Mouse (Mus musculus) midbrain, embryonic 12.5 days (tissue): ENCODE data around the gene Yap1. TPM values are rescaled to one million over a fixed set of nuclear protein-coding genes. Genes with fewer than 3 reads are reported as not detected.
A peak's percentile ranks its signal among the peaks of the same experiment; 100 is the strongest.

Experiments
- ATAC-seq: fragments of 200-750 bp; cut with Nextera tagmentation; 2 replicates; pipeline ENCODE4 v1.8.0; 2017; ENCODE audit warnings: low read depth, moderate TSS enrichment, moderate library complexity; ENCODE audit not compliant: low FRiP score
- H3K27ac ChIP-seq: fragments of 300-500 bp; sonication (generic); replicated peaks from 2 replicates; pipeline ENCODE4 v1.5.1; 2016; ENCODE audit warnings: mild to moderate bottlenecking
- H3K27me3 ChIP-seq: fragments of 300-500 bp; sonication (generic); 2 replicates; pipeline ENCODE4 v1.6.1; 2016; ENCODE audit warnings: mild to moderate bottlenecking
- H3K36me3 ChIP-seq: fragments of 300-500 bp; sonication (generic); 2 replicates; pipeline ENCODE4 v1.6.1; 2016
- H3K4me1 ChIP-seq: fragments of 300-500 bp; sonication (generic); 2 replicates; pipeline ENCODE4 v1.6.1; 2016
- H3K4me2 ChIP-seq: fragments of 300-500 bp; sonication (generic); replicated peaks from 2 replicates; pipeline ENCODE4 v1.6.1; 2016; ENCODE audit warnings: mild to moderate bottlenecking, moderate library complexity
- H3K4me3 ChIP-seq: fragments of 300-500 bp; sonication (generic); 2 replicates; pipeline ENCODE4 v1.5.1; 2016; ENCODE audit warnings: mild to moderate bottlenecking
- H3K9ac ChIP-seq: fragments of 300-500 bp; sonication (generic); replicated peaks from 2 replicates; pipeline ENCODE4 v1.6.1; 2016; ENCODE audit warnings: mild to moderate bottlenecking, moderate library complexity
- H3K9me3 ChIP-seq: fragments of 300-500 bp; sonication (generic); 2 replicates; pipeline ENCODE4 v1.6.1; 2016; ENCODE audit warnings: mild to moderate bottlenecking
- WGBS: fragments of 180-500 bp; shearing (Covaris S2); methylation state at CpG from one replicate; pipeline ENCODE4 v1.1.7; 2016; 5-methylcytosine and 5-hydroxymethylcytosine counted together
- polyA plus RNA-seq: library from polyadenylated mRNA; unstranded; fragments of >200 nt; fragmentation: Nextera tagmentation; extraction: Ambion mirVana; gene quantifications from 2 replicates; pipeline ENCODE4 v1.2.1, GENCODE M21; 2016

Yap1 gene
- polyA plus RNA-seq, 1 experiment from 2014 or later, result 32.0 TPM

DNA sequence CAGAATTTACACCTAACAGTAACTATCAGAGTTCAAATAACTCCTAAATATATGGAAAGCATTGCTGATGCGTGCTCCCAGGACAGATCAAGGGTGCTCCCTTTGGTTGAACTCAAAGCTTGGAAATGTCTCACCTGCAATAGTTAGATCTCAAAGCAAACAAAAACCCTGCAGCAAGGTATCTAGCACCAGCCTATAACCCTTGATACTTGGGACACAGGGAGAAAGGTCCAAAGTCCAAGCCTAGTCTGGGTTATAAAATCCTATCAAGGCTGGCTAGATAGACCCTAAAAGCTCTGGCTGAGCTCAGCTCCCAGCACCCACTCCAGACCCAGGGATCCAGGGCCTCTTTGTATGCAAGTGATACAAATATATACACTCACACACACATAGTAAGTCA is 36.4 kb downstream of the Yap1 start:
- peaks cover 5% of the 10 kb centered on the region; the same call in 1 of the 2 replicates for H3K4me1 ChIP-seq
- H3K4me3 ChIP-seq, result no peak overlapping the region
- H3K27me3 ChIP-seq, result no peaks in the 10 kb centered on the region
- 94% methylated on average over 1 of the region's 1 CpGs for WGBS
- no peak overlapping the region for H3K4me2 ChIP-seq
- peaks cover 4% of the 10 kb centered on the region; the same call in 1 of the 2 replicates for H3K36me3 ChIP-seq
- H3K9ac ChIP-seq, result no peak overlapping the region
- no peak for ATAC-seq
- no peak overlapping the region for H3K27ac ChIP-seq
- no peaks in the 10 kb centered on the region for H3K9me3 ChIP-seq

DNA sequence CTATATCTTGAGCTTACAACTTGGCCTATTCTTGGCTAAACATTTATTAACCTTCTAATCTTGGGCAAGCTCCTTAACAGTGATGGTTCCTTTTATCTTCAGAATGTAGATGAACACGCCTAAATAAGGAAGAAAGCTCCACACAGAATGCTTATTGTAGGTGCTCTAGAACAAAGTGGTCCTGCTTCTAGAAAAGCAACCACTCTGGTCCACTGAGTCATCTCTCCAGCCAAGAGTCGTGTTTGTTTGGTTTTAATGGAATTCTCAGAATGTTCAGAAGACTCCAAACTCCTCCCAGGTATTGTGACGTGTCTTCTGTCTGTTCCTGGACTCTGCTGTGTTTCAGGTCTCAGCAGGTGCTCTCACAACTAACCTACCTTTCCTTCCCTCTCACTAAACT is 38.8 kb downstream of the Yap1 start:
- H3K4me1 ChIP-seq, result peaks cover 25% of the 10 kb centered on the region
- 78% methylated on average over 3 of the region's 3 CpGs for WGBS
- H3K4me2 ChIP-seq, result no peak overlapping the region
- no peak overlapping the region for H3K27ac ChIP-seq
- no peak overlapping the region for H3K9ac ChIP-seq
- no peaks in the 10 kb centered on the region for H3K36me3 ChIP-seq
- H3K4me3 ChIP-seq, result no peak overlapping the region
- no peaks in the 10 kb centered on the region for H3K27me3 ChIP-seq
- ATAC-seq, result no peak
- H3K9me3 ChIP-seq, result no peaks in the 10 kb centered on the region

DNA sequence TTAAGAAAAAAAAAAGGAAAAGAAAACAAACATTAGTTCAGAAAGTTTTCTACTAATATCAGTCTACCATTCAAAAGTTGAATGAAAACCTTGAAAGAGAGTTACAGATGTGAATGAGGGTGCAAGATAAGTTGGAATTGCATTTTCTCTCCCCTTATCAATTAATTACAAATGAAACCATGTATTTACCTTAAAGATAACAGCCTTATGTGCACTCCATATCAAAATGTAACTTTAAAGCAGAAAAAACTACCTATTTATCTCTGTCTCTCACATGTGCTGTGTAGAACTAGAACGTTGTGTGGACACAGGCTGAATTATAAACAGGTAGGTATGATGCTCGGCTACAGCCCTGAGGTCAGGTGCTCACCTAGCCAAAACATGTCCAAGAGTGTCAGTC is 40.5 kb downstream of the Yap1 start:
- 86% methylated on average over 2 of the region's 2 CpGs for WGBS
- Histone ChIP-seq H3K4me3 (no peak overlapping the region), H3K27ac (no peak overlapping the region), H3K9ac (no peak overlapping the region), H3K9me3 (no peaks in the 10 kb centered on the region), H3K4me1 (peaks cover 30% of the 10 kb centered on the region), H3K4me2 (no peak overlapping the region), H3K27me3 (no peaks in the 10 kb centered on the region), H3K36me3 (no peaks in the 10 kb centered on the region)
- no peak for ATAC-seq

DNA sequence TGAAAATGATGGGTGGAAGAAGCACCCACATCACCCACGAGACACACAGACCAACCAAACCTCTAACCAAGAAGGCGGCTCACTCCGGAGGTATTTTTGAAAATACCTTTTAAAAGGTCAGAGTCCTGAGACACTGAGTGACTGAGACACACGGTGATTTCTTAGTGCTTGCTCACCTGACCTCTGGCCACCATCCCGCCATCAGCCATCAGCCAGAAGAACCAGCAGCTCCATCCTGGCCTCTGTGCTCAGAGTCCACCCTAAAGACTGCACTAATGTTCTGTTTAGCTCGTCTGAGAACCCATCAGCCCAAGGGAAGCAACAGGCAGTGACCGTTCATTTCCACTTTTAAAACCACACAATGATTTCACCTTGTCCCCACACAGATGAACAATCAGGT is 41.5 kb downstream of the Yap1 start:
- Histone ChIP-seq H3K9ac (no peak overlapping the region), H3K36me3 (no peaks in the 10 kb centered on the region)
- WGBS, result 81% methylated on average over 7 of the region's 7 CpGs

DNA sequence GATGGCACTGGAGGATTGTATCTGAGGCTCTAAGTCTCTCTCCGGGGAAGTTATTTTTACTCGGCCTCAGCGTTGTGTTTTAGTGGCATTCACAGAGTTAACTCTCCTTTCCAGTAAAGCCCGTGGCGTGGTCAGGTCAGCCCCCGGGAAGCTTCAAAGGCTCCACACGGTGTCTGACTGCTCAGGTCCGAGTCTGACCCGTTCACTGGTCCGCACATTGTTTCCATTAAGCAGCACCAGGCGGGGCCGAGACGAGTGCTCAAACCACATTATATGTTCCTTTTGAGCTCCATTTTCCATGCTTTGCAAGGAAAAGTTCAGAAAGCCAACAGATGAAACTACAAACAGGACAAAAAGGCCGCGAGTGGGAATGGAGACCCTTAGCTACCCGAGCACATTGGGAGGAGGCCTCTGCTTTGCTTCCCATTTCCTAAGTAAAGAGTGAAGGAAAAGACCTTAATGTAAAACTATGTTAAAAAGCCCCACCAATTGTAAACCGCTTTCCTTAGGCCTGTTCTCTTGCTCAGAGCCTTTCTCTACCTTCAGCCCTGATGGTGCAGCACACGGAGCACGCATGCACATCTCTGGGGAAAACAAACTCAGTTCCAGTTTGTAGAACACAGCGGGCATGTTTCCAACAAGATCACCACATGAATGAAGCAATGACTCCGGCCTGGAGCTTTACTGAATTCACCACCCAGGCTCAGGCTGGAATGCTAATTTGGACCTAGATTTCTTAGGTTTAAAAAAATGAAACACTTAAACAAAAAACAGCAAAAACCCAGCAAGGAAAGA is 42.8 kb downstream of the Yap1 start:
- Histone ChIP-seq H3K36me3 (no peaks in the 10 kb centered on the region), H3K27ac (peak overlapping the region; percentile 31; the same call in 1 of the 2 replicates), H3K4me2 (peak overlapping the region; percentile 10; the same call in 1 of the 2 replicates), H3K4me1 (peaks cover 32% of the 10 kb centered on the region), H3K9me3 (no peaks in the 10 kb centered on the region), H3K4me3 (no peak overlapping the region), H3K9ac (no peak overlapping the region), H3K27me3 (no peaks in the 10 kb centered on the region)
- ATAC-seq, result peak; percentile 47; the same call in 1 of the 2 replicates
- WGBS, result 28% methylated on average over 21 of the region's 21 CpGs

More for the DNA sequence above, 41.5 kb downstream of the Yap1 start:
- Histone ChIP-seq H3K27me3 (no peaks in the 10 kb centered on the region), H3K4me1 (peaks cover 30% of the 10 kb centered on the region), H3K4me2 (no peak overlapping the region), H3K4me3 (no peak overlapping the region), H3K27ac (no peak overlapping the region), H3K9me3 (no peaks in the 10 kb centered on the region)
- no peak for ATAC-seq

DNA sequence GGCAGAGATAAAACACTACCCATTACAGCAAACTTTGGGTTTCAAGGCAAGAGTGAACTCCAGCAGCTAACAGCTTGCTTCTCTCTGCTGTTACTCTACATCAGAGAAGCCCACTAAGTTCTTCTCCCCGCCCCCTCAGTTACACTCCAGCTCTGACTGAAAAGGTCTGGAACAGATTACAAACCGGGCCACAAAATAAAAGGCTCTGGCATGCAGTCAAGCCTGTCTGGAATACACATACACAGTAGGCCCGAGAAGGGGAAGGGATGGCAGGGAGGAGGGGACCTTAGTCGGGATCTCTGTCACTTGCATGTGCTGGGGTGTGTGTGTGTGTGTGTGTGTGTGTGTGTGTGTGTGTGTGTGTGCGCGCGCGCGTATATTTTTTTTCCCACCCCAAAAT is 44.0 kb downstream of the Yap1 start:
- H3K9ac ChIP-seq, result no peak overlapping the region
- H3K36me3 ChIP-seq, result no peaks in the 10 kb centered on the region
- no peak overlapping the region for H3K4me2 ChIP-seq
- H3K27ac ChIP-seq, result 0 out of 2 replicates have a peak overlapping the region, but pooled peaks have one; percentile 36
- peak; percentile 55 for ATAC-seq
- 55% methylated on average over 9 of the region's 9 CpGs for WGBS
- H3K9me3 ChIP-seq, result no peaks in the 10 kb centered on the region
- H3K27me3 ChIP-seq, result no peaks in the 10 kb centered on the region
- H3K4me1 ChIP-seq, result peaks cover 32% of the 10 kb centered on the region
- H3K4me3 ChIP-seq, result no peak overlapping the region

DNA sequence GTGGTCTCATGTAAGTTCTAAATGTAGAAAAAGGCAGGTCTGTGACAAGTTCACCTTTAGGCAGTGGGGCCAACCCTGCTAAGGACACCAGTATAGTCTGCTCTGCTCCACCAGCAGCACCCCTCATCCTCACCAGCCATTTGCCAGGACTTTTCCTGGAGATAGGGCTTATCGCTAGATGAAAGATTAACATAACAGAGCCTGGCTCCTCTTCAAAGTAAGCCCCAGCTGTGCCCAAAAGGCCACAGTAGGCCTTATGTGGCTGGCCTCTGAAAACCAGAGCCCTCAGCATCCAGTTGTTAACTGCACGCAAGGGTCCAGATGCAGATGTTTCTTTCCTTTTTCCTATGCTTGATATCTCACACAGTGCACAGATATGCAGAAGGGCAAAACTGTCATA is 45.1 kb downstream of the Yap1 start:
- peaks cover 6% of the 10 kb centered on the region for H3K36me3 ChIP-seq
- no peak overlapping the region for H3K9ac ChIP-seq
- ATAC-seq, result no peak

DNA sequence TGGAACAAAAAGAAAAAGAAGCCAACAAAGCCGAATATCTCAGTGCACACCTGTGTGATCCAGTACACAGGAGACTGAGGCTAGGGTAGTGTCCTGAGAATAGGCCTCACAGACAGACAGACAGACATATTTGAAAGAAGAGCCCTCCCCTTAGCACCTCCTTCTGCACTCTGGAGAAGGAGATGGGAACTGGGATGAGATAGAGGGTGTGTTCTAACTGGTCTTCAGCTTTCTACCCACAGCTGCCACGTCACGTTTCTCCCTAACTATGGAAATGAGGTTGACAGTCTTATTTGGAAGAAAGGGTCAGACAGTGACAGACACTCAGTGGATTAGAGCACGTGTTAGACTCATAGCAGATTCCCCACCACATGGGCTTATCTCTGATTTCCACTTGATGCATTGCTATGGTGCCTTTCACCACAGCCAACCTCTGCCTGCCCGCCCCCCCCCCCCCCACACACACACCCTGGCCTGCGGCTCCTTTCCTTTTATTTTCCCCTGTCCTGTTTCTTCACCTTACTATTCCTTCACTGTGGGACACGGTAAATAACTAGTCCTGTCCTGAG is 46.3 kb downstream of the Yap1 start:
- H3K9ac ChIP-seq, result no peak overlapping the region
- 48% methylated on average over 6 of the region's 7 CpGs for WGBS
- no peak overlapping the region for H3K4me3 ChIP-seq
- H3K27ac ChIP-seq, result no peak overlapping the region
- H3K9me3 ChIP-seq, result no peaks in the 10 kb centered on the region
- no peak overlapping the region for H3K4me2 ChIP-seq
- H3K36me3 ChIP-seq, result peaks cover 10% of the 10 kb centered on the region
- no peaks in the 10 kb centered on the region for H3K27me3 ChIP-seq
- ATAC-seq, result peak; percentile 13; the same call in 1 of the 2 replicates
- H3K4me1 ChIP-seq, result peaks cover 32% of the 10 kb centered on the region

More for the DNA sequence above, 45.1 kb downstream of the Yap1 start:
- Histone ChIP-seq H3K27me3 (no peaks in the 10 kb centered on the region), H3K27ac (no peak overlapping the region), H3K4me3 (no peak overlapping the region), H3K4me1 (peaks cover 32% of the 10 kb centered on the region), H3K4me2 (no peak overlapping the region), H3K9me3 (no peaks in the 10 kb centered on the region)
- WGBS, result 67% methylated on average over 2 of the region's 2 CpGs

DNA sequence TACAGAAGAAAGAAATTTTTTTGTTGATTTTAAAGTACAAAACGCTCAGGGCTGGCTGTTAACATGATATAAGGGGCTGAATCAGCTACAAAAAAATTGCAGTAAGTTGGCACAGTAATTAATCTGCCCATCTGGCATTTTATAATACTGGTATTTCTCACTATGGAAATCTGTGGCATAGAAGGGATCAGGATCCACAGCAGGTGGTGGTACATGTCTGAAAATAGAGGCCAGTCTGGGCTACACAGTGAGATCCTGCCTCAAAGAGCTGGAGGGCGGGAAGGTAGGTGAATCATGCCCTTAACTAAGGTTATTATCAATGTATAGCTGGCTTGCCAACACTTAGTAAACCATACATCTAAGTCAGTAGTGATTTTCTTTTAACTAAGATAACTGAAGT is 47.0 kb downstream of the Yap1 start:
- Histone ChIP-seq H3K4me3 (no peak overlapping the region), H3K9ac (no peak overlapping the region), H3K27ac (no peak overlapping the region), H3K27me3 (no peaks in the 10 kb centered on the region), H3K36me3 (peaks cover 17% of the 10 kb centered on the region), H3K4me2 (no peak overlapping the region), H3K9me3 (no peaks in the 10 kb centered on the region), H3K4me1 (peaks cover 29% of the 10 kb centered on the region)
- no peak for ATAC-seq
- 80% methylated on average over 2 of the region's 2 CpGs for WGBS

DNA sequence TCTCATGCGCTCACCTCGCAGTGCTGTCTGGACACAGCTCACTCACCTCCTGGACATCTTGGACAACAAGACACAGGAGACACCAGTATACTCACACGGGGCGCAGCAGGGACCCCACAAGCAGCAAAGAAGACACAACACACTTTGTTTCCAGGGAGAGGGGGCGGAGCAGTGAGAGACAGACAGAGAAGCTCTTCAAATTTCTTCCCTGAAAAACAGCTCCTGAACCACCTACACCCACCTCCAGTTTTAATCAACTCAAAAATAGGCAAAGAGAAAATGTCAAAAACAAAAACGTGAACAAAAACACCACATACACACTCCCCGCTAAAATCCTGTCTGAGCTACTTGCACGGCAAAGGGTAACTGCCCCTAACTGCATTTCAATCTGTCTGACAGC is 48.0 kb downstream of the Yap1 start:
- Histone ChIP-seq H3K4me1 (peaks cover 20% of the 10 kb centered on the region), H3K36me3 (peaks cover 18% of the 10 kb centered on the region), H3K9ac (no peak overlapping the region), H3K4me2 (no peak overlapping the region), H3K27me3 (no peaks in the 10 kb centered on the region), H3K9me3 (no peaks in the 10 kb centered on the region), H3K4me3 (no peak overlapping the region), H3K27ac (no peak overlapping the region)
- 91% methylated on average over 8 of the region's 8 CpGs for WGBS
- no peak for ATAC-seq

DNA sequence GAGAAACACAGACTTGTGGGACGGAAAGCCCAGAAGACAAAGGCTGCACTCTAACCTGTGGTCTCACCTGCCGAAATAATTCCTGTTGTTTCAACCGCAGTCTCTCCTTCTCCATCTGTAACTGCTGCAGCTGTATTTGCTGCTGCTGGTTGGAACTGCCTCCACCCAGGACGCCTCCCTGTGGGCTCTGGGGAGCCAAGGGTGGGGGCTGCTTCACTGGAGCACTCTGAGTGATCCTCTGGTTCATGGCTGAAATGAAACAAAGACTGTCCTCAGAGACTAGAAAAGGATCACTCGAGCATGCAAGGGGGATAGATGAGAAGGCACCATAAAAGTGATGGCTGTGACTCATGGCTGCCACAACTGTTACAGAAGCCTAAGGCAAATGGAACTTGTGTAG is 51.5 kb downstream of the Yap1 start:
- Histone ChIP-seq H3K4me3 (no peak overlapping the region), H3K27ac (no peak overlapping the region), H3K36me3 (peaks cover 24% of the 10 kb centered on the region), H3K9me3 (no peaks in the 10 kb centered on the region), H3K4me1 (0 out of 2 replicates have a peak, but pooled peaks cover 1% of the 10 kb centered on the region), H3K4me2 (no peak overlapping the region), H3K27me3 (no peaks in the 10 kb centered on the region), H3K9ac (no peak overlapping the region)
- WGBS, result 78% methylated on average over 5 of the region's 5 CpGs
- ATAC-seq, result peak; percentile 45; the same call in 1 of the 2 replicates

DNA sequence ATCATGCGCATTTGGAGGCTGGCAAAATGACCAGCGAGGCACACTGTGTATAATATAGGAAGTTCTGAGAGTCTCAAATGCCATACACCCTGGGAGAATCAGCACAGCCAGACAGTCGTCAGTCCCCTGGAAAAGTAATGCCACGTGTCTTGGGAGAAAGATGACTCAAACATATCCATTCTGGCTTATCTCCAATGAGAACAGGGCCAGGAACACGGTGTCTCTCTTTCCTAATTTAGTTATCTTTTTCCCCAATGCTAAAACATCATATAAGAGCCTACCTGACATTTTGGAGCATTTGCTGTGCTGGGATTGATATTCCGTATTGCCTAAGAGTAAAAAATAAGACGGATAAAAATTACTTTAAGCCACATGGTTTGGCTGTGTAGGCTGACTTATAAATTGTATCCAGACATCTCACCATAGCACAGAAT is 54.2 kb downstream of the Yap1 start:
- no peak overlapping the region for H3K27ac ChIP-seq
- 92% methylated on average over 7 of the region's 7 CpGs for whole genome bisulfite sequencing
- no peaks in the 10 kb centered on the region for H3K9me3 ChIP-seq
- H3K27me3 ChIP-seq, result no peaks in the 10 kb centered on the region
- no peaks in the 10 kb centered on the region for H3K4me1 ChIP-seq
- no peak overlapping the region for H3K9ac ChIP-seq
- peaks cover 35% of the 10 kb centered on the region for H3K36me3 ChIP-seq
- H3K4me3 ChIP-seq, result no peak overlapping the region
- no peak overlapping the region for H3K4me2 ChIP-seq
- no peak for ATAC-seq
